Mouse (Mus musculus): ENCODE measurements around the gene Muc5b.

DNA sequence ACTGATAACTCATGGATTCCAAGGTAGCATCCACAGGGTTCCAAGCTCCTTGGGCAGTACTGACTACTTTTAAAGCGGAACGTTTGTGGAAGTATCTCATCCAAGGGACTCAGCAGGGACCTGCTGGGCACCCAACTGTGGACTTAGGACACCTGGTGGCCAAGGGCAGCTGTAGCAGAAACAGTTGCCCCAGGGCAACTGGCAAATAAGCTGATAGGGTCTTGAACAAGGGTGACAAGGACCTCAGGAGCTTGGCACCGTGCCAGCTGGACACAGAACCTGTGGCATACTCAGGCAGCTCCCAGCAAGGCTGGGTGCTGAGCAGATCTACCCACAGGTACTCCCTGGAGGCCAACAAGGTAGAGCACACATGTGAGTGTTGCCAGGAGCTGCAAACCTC lies 20.6 kb upstream of the Muc5b start:
- no peak for TF ChIP-seq MYOD1 (IDR thresholded peaks at IDR 0.05; ENCODE audit: control insufficient read depth, insufficient read length, low read depth)
- no peak for TF ChIP-seq USF1 (IDR thresholded peaks at IDR 0.05; ENCODE audit: low read depth)
- TF ChIP-seq CTCF (IDR thresholded peaks at IDR 0.05; ENCODE audit: control insufficient read depth, insufficient read depth, insufficient read length): no peak
- TF ChIP-seq MYOG (IDR thresholded peaks at IDR 0.05; ENCODE audit: control insufficient read depth, extremely low read depth, insufficient read length): no peak
- no peak for TF ChIP-seq CEBPB (IDR thresholded peaks at IDR 0.05; ENCODE audit: low read depth)
- TF ChIP-seq MAX (IDR thresholded peaks at IDR 0.05): no peak
- TF ChIP-seq FOSL1 (IDR thresholded peaks at IDR 0.05; ENCODE audit: insufficient read depth, low read length, poor library complexity, severe bottlenecking): no peak
